Mouse (Mus musculus) liver, embryonic 11.5 days (tissue): Measurements from ENCODE around the gene Slc9a3r2. TPM values are rescaled to one million over a fixed set of nuclear protein-coding genes. Genes with fewer than 3 reads are reported as not detected.

Source experiments
- ATAC-seq: fragments of 200-750 bp; cut with Nextera tagmentation; replicated peaks from 2 replicates; pipeline ENCODE4 v1.8.0; 2017; ENCODE audit warnings: moderate number of reproducible peaks, mild to moderate bottlenecking, moderate TSS enrichment, moderate library complexity; ENCODE audit not compliant: low FRiP score
- DNase-seq: peaks from one replicate; pipeline ENCODE4 v3.0.0-alpha.2; 2017; ENCODE audit warnings: low spot score
- H3K27ac ChIP-seq: fragments of 300-500 bp; sonication (generic); 2 replicates; pipeline ENCODE4 v1.5.1; 2014; ENCODE audit warnings: mild to moderate bottlenecking, low read depth, low read length, control low read depth
- H3K27me3 ChIP-seq: fragments of 300-500 bp; sonication (generic); replicated peaks from 2 replicates; pipeline ENCODE4 v1.6.1; 2014; ENCODE audit warnings: low read length, mixed read lengths; ENCODE audit not compliant: control insufficient read depth, insufficient read depth
- H3K36me3 ChIP-seq: fragments of 300-500 bp; sonication (generic); 2 replicates; pipeline ENCODE4 v1.6.1; 2014; ENCODE audit warnings: mild to moderate bottlenecking, low read length, moderate library complexity, mixed read lengths; ENCODE audit not compliant: control insufficient read depth, insufficient read depth
- H3K4me1 ChIP-seq: fragments of 300-500 bp; sonication (generic); replicated peaks from 2 replicates; pipeline ENCODE4 v1.6.1; 2014; ENCODE audit warnings: low read length, mixed read lengths; ENCODE audit not compliant: control insufficient read depth, insufficient read depth
- H3K4me2 ChIP-seq: fragments of 300-500 bp; sonication (generic); 2 replicates; pipeline ENCODE4 v1.6.1; 2014; ENCODE audit warnings: mild to moderate bottlenecking, control low read depth, moderate library complexity
- H3K4me3 ChIP-seq: fragments of 300-500 bp; sonication (generic); 2 replicates; pipeline ENCODE4 v1.5.1; 2014; ENCODE audit warnings: low read depth, low read length, control low read depth
- H3K9ac ChIP-seq: fragments of 300-500 bp; sonication (generic); 2 replicates; pipeline ENCODE4 v1.6.1; 2014; ENCODE audit warnings: low read depth, low read length, control low read depth
- H3K9me3 ChIP-seq: fragments of 300-500 bp; sonication (generic); 2 replicates; pipeline ENCODE4 v1.6.1; 2016; ENCODE audit warnings: low read length, inconsistent platforms, mixed read lengths; ENCODE audit not compliant: control insufficient read depth
- WGBS: fragments of 180-500 bp; shearing (Covaris S2); extraction: QIAGEN DNeasy Blood & Tissue Kit; methylation state at CpG from one replicate; pipeline ENCODE4 v1.1.7; 2014; 5-methylcytosine and 5-hydroxymethylcytosine counted together
- polyA plus RNA-seq: library from polyadenylated mRNA; unstranded; fragments of >200 nt; fragmentation: Nextera tagmentation; extraction: Ambion mirVana; gene quantifications from 2 replicates; pipeline ENCODE4 v1.2.1, GENCODE M21; 2014

Gene Slc9a3r2
- polyA plus RNA-seq, 1 experiment from 2014 or later: 23.6 TPM

DNA sequence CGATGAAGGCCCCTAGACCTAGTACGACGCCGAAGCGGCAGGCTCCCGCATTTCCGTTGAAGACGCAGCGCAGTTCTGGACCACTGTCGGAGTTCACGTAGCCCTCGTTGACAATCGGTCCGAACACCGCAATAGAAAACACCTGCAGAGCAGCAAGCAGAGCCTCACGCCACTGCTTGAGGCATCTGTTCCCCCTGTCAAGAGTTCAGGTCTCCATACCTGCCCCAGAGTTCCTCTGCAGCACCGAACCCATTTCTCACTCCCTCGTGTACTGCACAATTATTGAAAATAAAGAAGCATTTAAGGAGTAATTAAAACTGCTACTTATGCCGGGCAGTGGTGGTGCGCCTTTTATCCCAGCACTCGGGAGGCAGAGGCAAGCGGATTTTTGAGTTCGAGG, 37.5 kb upstream of the Slc9a3r2 start:
- Histone ChIP-seq H3K27me3 (peaks cover 49% of the 10 kb centered on the region), H3K4me3 (peak overlapping the region; percentile 52), H3K36me3 (peaks cover under 1% of the 10 kb centered on the region; the same call in 1 of the 2 replicates), H3K4me1 (peaks cover 21% of the 10 kb centered on the region), H3K4me2 (peak overlapping the region; percentile 82), H3K9ac (peak overlapping the region; percentile 43; the same call in 1 of the 2 replicates), H3K27ac (no peak overlapping the region), H3K9me3 (no peaks in the 10 kb centered on the region)
- DNase-seq (no peak), ATAC-seq (no peak)
- WGBS: 18% methylated on average over 23 of the region's 23 CpGs

DNA sequence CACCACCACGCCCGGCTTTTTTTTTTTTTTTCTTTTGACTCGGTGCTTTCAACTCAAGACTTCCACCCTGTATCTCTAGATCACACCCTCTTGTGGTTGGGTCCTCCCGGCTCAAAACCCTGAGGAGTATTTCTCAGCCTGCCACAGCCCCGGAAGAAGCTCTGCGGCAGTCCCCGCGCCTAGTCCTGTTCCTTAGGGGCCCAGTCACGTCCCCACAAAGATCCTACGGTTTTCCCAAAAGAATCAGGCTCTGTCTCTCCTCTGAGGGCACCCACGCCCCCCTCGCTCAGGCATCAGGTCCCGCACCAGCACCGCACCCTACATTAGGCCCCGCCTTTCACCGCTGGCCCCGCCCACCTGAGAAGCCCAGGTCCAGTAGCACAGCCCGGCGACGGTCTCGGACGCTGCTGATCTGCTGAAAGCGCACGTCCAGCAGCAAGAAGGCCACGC, 37.0 kb upstream of the Slc9a3r2 start:
- peak; percentile 62 for DNase-seq

DNA sequence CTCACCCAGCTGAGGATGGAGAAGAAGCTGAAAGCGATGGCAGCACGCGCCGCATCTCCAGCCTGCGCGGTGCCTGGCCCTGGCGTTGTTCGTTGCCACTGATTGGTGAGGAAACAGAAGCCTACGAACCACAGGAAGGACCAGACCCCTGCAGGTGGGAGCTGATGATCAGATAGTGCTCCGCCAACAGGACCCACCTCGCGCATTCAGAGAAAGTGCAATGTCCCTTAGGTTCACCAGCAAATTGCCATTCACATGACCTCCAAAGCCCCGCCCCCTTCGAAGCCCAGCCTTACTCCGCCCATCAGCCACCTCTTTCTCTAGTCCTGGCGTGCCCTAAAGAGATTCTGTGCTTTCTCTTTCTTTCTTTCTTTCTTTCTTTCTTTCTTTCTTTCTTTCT, 36.4 kb upstream of the Slc9a3r2 start:
- H3K4me2 ChIP-seq: peak overlapping the region; percentile 41
- ATAC-seq (no peak), DNase-seq (no peak)
- H3K4me1 ChIP-seq: peaks cover 21% of the 10 kb centered on the region
- H3K9ac ChIP-seq: no peak overlapping the region
- peaks cover 3% of the 10 kb centered on the region; the same call in 1 of the 2 replicates for H3K36me3 ChIP-seq
- H3K27me3 ChIP-seq: peaks cover 49% of the 10 kb centered on the region
- 32% methylated on average over 16 of the region's 16 CpGs for WGBS
- no peak overlapping the region for H3K4me3 ChIP-seq
- no peaks in the 10 kb centered on the region for H3K9me3 ChIP-seq
- no peak overlapping the region for H3K27ac ChIP-seq

More for the DNA sequence above, 37.0 kb upstream of the Slc9a3r2 start:
- Histone ChIP-seq H3K9ac (peak overlapping the region; percentile 43; the same call in 1 of the 2 replicates), H3K4me3 (peak overlapping the region; percentile 52), H3K27me3 (peaks cover 49% of the 10 kb centered on the region), H3K27ac (peak overlapping the region; percentile 15; the same call in 1 of the 2 replicates), H3K4me2 (peak overlapping the region; percentile 82), H3K9me3 (no peaks in the 10 kb centered on the region), H3K4me1 (peaks cover 21% of the 10 kb centered on the region), H3K36me3 (no peaks in the 10 kb centered on the region)
- ATAC-seq: peak; percentile 70
- under 1% methylated on average over 24 of the region's 25 CpGs for WGBS

DNA sequence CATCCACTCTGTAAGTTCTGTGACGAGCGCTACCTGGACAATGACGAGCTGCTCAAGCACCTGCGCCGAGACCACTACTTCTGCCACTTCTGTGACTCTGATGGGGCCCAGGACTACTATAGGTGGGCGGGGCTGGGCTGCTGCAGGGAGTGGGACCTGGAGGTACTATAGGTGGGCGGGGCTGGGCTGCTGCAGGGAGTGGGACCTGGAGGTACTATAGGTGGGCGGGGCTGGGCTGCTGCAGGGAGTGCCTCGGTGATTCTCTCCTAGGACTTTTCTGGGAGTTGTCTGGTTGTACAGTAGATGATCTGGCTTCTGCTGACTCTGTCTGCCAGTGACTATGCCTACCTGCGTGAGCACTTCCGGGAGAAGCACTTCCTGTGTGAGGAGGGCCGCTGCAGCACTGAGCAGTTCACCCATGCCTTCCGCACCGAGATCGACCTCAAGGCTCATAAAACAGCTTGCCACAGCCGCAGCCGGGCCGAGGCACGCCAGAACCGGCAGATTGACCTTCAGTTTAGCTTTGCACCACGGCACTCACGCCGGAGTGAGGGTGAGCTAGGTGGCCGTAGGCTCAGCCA, 27.5 kb upstream of the Slc9a3r2 start:
- peak; percentile 41; the same call in 1 of the 2 replicates for ATAC-seq
- Histone ChIP-seq H3K27ac (no peak overlapping the region), H3K4me3 (no peak overlapping the region), H3K4me2 (no peak overlapping the region), H3K36me3 (peaks cover 47% of the 10 kb centered on the region), H3K27me3 (no peaks in the 10 kb centered on the region), H3K4me1 (peaks cover 17% of the 10 kb centered on the region), H3K9ac (no peak overlapping the region), H3K9me3 (no peaks in the 10 kb centered on the region)
- no peak for DNase-seq
- 88% methylated on average over 24 of the region's 24 CpGs for WGBS

DNA sequence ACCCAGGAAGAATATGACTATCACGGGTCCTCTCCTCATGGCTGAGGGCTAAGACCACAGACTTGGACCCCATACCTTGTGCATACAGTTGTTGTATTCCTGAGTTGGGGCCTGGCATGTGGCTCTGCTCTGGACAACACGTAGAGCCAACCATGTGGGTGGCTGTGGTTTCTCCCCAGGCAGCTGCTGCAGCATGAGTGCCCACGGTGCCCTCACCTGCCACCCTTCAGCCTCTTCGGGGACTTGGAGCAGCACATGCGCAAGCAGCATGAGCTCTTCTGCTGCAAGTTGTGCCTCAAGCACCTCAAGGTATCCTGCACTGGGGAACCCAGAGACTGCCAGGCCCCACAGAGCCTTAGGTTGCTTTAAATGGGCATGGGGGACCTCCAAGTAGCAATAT, 26.8 kb upstream of the Slc9a3r2 start:
- no peaks in the 10 kb centered on the region for H3K9me3 ChIP-seq
- no peaks in the 10 kb centered on the region for H3K27me3 ChIP-seq
- ATAC-seq: no peak
- H3K4me1 ChIP-seq: peaks cover 24% of the 10 kb centered on the region
- H3K27ac ChIP-seq: no peak overlapping the region
- no peak for DNase-seq
- H3K4me3 ChIP-seq: no peak overlapping the region
- H3K4me2 ChIP-seq: no peak overlapping the region
- peaks cover 45% of the 10 kb centered on the region for H3K36me3 ChIP-seq
- H3K9ac ChIP-seq: no peak overlapping the region
- WGBS: 97% methylated on average over 5 of the region's 5 CpGs

DNA sequence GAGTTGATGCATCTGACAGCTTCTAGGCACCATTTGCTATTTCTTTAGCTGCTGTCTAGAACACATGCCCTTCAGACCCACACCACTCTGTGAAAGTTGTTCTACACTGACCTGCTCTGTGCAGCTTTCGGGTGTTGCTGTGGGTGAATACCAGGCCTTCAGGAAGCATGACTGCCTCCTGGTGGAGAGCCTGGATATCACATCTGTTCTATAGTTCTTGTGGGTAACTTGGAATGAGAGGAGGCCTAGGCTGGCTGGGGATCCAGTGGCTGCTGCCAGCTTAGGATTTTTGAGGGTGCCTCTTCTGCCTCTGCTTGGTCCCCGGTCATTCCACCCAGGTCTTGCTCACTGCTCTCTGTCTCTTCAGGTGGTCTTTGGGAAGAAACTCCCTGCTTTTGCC, 26.1 kb upstream of the Slc9a3r2 start:
- Histone ChIP-seq H3K36me3 (peaks cover 40% of the 10 kb centered on the region), H3K9me3 (no peaks in the 10 kb centered on the region), H3K27me3 (no peaks in the 10 kb centered on the region), H3K27ac (no peak overlapping the region), H3K4me2 (no peak overlapping the region), H3K9ac (no peak overlapping the region), H3K4me3 (no peak overlapping the region), H3K4me1 (peaks cover 31% of the 10 kb centered on the region)
- WGBS: 75% methylated on average over 2 of the region's 2 CpGs
- no peak for DNase-seq
- ATAC-seq: peak; percentile 27; the same call in 1 of the 2 replicates

DNA sequence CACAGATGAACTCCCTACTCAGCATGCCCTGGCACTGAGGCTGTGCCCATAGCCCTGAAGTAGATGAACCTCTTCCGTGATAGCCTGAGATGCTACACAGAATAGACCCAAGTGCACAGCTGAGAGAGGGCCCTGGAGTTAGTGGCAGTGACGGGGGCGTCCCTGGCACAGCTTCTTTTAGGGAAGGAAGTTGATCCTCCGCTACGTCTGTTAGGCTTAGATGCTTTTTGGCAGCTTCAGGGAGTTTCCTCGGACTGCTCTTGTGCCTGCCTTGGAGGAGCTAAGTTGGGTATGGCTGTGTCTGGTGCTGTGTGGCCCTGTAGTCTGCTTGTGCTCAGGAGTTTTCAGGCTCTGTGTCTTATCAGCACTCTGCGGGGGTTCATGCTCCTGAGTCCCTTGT, 24.1 kb upstream of the Slc9a3r2 start:
- Histone ChIP-seq H3K9ac (peak overlapping the region; percentile 31; the same call in 1 of the 2 replicates), H3K27me3 (no peaks in the 10 kb centered on the region), H3K9me3 (no peaks in the 10 kb centered on the region), H3K4me3 (no peak overlapping the region), H3K36me3 (peaks cover 23% of the 10 kb centered on the region), H3K4me1 (peaks cover 40% of the 10 kb centered on the region), H3K27ac (no peak overlapping the region), H3K4me2 (no peak overlapping the region)
- no peak for ATAC-seq
- WGBS: 69% methylated on average over 7 of the region's 7 CpGs
- DNase-seq: no peak

DNA sequence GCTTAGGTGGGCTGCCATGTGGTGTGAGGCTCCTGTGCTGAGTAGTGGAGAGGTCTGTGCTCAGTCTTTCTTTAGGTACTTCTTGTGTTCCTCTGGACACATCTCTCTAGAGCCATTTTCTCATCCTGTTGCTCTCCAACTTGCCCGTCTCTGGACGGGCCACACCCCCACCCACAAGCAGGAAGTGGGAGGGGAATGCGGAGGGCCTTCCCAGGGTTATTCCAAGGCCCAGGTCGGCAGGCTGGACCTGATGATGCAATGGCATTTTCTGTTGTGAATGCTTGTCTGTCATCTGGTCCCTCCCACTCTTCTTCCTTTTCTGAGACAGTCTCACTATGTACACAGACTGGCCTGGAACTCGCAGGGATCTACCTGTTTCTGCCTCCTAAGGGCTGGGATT, 22.0 kb upstream of the Slc9a3r2 start:
- H3K27ac ChIP-seq: peak overlapping the region; percentile 16; the same call in 1 of the 2 replicates
- no peak for DNase-seq
- peak overlapping the region; percentile 18; the same call in 1 of the 2 replicates for H3K4me3 ChIP-seq
- H3K27me3 ChIP-seq: no peaks in the 10 kb centered on the region
- ATAC-seq: no peak
- H3K36me3 ChIP-seq: peaks cover 4% of the 10 kb centered on the region; the same call in 1 of the 2 replicates
- H3K9me3 ChIP-seq: no peaks in the 10 kb centered on the region
- H3K4me1 ChIP-seq: peaks cover 43% of the 10 kb centered on the region
- H3K4me2 ChIP-seq: peak overlapping the region; percentile 90
- 17% methylated on average over 5 of the region's 5 CpGs for WGBS
- no peak overlapping the region for H3K9ac ChIP-seq

DNA sequence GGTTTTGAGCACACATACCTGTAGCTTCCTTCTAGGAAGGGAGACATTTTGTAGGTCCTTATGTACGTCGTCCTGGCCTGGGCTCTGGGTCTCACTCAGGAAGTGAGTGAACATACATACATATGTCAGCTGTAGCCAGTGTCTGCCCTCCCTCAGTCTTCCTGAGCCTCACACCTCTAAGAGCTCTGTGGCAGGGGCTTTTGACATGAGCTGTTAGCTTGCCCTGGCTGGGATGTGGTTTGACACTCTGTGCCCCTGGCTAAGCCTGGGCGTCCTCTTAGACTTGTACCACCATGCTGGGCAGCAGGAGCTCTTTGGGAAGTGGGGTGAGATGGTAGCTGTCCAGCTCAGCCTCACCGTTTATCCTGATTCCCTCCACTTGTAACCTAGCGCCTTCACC, 21.2 kb upstream of the Slc9a3r2 start:
- H3K4me1 ChIP-seq: peaks cover 41% of the 10 kb centered on the region
- H3K36me3 ChIP-seq: no peaks in the 10 kb centered on the region
- H3K27me3 ChIP-seq: no peaks in the 10 kb centered on the region
- H3K27ac ChIP-seq: no peak overlapping the region; the same call in 1 of the 2 replicates
- peak overlapping the region; percentile 90 for H3K4me2 ChIP-seq
- 64% methylated on average over 5 of the region's 5 CpGs for WGBS
- DNase-seq (no peak), ATAC-seq (no peak)
- no peaks in the 10 kb centered on the region for H3K9me3 ChIP-seq
- peak overlapping the region; percentile 98 for H3K9ac ChIP-seq
- peak overlapping the region; percentile 99 for H3K4me3 ChIP-seq
